Mouse (Mus musculus) bone marrow macrophage, adult 2 months (primary cell): ENCODE results near the gene Ssr3.

ENCODE experiments used
- CTCF ChIP-seq: IDR thresholded peaks from 2 replicates; pipeline ENCODE4 v1.5.1; 2012; ENCODE audit warnings: low read depth, mild to moderate bottlenecking, low read length, moderate library complexity
- POLR2A ChIP-seq: IDR thresholded peaks from 2 replicates; pipeline ENCODE4 v1.6.1; 2012; ENCODE audit warnings: mild to moderate bottlenecking, low read depth, low read length, borderline replicate concordance

- TF ChIP-seq POLR2A (no peak), CTCF (no peak)
These were observed 5.1 kb upstream of the Ssr3 start for GRCm38 (mm10) chr3:65397566-65397965.
